Mouse (Mus musculus): ENCODE results near the gene Me1.

Me1 gene

DNA sequence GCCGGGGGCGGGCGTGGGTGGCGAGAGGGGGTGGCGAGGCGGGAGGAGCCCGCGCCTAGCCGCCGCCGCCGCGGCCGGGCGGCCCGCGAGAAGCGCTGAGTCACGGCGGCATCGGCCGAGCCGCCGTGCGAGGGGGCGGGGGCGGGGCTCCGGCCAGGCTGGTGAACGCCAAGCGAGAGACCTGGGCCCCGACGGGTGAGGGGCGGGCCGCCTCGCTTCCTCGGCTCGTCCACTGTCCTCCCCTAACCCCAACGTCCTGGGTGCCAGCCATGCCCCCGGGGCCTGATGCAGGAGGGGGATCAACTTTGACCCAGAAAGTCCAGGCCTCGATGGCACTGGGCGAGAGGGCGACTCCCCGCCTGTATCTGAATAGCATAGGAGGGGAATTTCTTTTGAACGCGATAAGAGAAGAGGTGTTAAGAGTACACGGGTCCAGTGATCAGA lies at the start of gene Me1:
Gene Me1 (minus strand): TSS at position 136 of the 444 bp plus-strand sequence.
- DNase-seq (ENCODE audit: low spot score), result no peak

DNA sequence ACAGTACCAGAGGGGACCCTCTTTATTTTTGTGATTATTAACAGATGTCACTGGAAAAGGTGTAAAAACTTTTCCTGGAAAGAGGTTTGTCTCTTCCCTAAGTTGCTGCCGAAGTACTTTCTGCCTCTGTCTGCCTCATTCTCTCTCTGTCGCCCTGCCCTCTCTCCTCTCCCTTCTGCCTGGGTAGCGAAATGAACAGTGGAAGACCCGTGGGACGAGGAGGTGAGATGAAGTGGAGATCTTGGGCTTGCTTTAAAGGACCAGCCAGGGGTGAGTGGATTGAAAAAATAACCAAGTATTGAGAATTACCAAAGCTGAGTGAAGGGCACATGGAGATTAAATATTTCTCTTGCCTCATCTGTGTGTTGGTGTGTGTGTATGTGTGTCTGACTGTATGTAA lies 48.3 kb upstream of the Me1 start:
- no peak for DNase-seq (ENCODE audit: low spot score)

GRCm38 (mm10) chr9:86742959-86743911 lies 47.5 kb upstream of the Me1 start, which contains the start of gene Prss35:
TSS of gene Prss35 (plus strand) at chr9:86743649.
- DNase-seq (ENCODE audit: low spot score), result no peak

- no peak for DNase-seq (ENCODE audit: low spot score)
Measured at GRCm38 (mm10) chr9:86739971-86740370, 44.2 kb upstream of the Me1 start.

GRCm38 (mm10) chr9:86738801-86739200 lies 43.0 kb upstream of the Me1 start:
- no peak for DNase-seq (ENCODE audit: low spot score)

GRCm38 (mm10) chr9:86738067-86738466 lies 42.3 kb upstream of the Me1 start:
- DNase-seq (ENCODE audit: low spot score), result no peak

- no peak for DNase-seq (ENCODE audit: low spot score)
Measured at GRCm38 (mm10) chr9:86736991-86737390, 41.2 kb upstream of the Me1 start.

GRCm38 (mm10) chr9:86734795-86735194 lies 39.0 kb upstream of the Me1 start:
- DNase-seq (ENCODE audit: low spot score), result no peak

DNA sequence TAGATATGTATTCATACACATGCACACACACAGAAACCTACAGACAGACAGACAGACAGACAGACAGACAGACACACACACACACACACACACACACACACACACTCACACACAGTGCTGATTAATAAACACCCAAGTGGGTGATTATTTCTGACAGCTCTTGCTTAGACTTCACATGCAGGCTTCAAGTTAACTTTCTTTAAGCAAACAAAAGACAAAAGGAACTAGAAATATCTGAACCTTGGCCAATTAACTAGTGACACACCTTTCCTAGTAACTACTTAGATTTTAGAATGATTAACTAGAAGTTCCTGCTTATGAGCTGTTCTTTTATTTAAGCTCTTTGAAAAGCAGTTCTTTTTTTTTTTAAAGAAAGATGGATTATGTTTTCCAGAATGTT lies 38.6 kb upstream of the Me1 start:
- no peak for DNase-seq (ENCODE audit: low spot score)

- no peak for DNase-seq (ENCODE audit: low spot score)
Measured at GRCm38 (mm10) chr9:86729811-86730210, 34.1 kb upstream of the Me1 start.

DNA sequence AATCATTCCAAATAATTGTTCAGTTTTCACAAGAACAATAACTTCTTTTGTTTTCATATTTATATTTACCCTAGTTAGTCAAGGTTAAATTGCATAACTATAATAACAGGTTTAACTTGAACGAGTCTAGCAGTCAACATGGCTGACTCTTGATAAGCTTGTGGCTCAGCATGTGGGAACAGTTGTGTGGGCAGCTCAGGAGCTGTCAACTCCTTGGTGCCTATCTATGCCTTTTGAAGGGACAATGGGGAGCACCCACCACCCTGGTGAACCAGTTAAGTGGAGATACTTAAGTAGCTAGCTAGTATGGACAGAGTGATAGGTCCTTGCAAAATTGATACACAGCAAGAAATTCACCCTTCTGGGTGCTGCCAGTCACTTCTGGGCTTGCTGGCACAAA lies 33.3 kb upstream of the Me1 start:
- no peak for DNase-seq (ENCODE audit: low spot score)

GRCm38 (mm10) chr9:86728214-86728814 lies 32.6 kb upstream of the Me1 start:
- DNase-seq (ENCODE audit: low spot score), result no peak

DNA sequence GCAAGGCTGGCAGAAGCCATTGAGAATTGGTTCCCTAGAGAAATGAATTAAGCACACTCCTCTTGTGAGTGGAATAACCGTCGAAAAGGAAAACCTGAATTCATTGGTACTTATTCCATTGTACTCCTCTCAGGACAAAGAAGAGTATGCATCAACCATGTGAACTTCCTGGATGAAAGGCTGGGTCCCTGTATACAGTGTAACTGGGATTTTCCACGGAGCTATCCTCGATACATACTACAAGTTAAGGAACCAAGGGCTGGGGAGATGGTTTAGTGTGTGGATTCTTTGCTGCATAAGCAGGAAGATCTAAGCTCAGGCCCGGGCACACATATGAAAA lies 30.6 kb upstream of the Me1 start:
- DNase-seq (ENCODE audit: low spot score), result no peak

GRCm38 (mm10) chr9:86725604-86726380 lies 30.0 kb upstream of the Me1 start:
- no peak for DNase-seq (ENCODE audit: low spot score)

DNA sequence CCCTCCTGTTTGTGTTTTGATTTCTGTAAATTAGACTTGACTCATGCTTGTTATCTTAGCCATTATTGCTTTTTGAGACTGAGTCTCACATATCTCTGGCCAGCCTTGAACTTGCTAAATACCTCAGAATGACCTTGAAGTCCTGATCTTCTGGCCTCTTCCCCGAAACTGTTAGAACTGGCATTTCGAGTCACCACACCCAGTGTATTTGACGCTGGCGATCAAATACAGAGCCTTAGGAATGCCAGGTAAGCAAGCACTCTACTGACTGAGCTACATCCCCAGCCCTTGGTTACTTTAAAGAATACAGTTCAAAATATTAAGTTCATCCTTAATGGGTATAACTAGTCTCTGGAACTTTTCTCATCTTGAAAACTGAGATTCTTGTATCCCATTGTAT lies 29.3 kb upstream of the Me1 start:
- no peak for DNase-seq (ENCODE audit: low spot score)

GRCm38 (mm10) chr9:86720794-86721193 lies 25.0 kb upstream of the Me1 start:
- no peak for DNase-seq (ENCODE audit: low spot score)

DNA sequence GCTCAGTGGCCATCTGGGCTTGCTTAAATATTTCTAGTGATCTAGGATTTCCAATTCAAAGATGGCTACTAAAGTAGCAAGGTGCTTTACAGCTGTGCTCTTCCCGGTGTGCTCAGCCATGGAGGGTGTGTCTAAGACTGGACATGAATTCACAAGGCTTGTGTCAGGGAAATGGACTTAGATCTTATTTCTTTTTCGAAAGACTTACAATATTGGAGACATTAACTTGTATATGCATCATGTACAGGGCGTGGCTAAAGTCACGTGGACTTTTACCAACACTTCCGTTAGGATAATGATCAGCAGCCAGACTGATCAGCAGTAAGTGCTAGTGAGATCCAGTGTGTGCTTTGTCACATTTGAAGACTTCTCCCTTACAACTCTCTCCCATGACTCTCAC lies 24.5 kb upstream of the Me1 start:
- no peak for DNase-seq (ENCODE audit: low spot score)

DNA sequence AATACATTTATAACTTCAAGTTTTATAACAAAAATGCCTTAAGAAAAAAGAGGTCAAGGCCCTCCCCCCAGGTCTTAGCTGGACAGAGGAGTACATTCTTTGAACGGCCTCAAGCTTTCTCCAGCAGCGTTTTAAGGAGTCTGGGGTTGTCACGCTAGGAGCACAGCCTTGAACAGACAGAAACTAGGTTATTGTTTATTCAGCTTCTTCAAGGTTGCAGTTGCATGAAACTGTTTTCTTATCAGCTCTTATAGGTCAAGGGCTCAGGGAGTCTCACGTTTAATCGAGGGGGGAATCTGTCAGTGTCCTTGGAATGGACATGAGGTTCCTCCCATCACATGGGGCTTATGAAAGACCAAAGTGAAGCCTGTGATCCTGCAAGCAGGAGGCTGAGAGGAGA lies 21.4 kb upstream of the Me1 start:
- no peak for DNase-seq (ENCODE audit: low spot score)

DNA sequence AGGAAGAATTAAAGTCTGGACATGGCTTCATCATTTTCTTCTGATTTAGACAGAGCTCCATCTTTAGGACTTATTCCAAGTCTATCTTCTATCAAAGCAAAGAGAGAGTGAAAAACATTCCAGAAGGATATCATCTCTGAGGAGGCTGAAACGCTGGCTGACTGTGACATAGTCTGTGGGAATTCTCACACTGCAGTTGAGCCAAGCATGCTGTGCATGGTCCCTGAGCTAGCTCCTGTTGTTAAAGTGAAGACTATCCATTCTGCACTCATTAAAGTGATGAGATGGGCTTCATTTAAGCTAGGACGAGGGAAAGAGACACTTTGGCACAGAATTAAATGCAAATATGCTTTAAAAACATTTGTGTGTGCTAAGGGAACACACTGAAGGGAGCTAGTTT lies 20.8 kb upstream of the Me1 start:
- no peak for DNase-seq (ENCODE audit: low spot score)

- peak; percentile 47 for DNase-seq (ENCODE audit: low spot score)
Measured at GRCm38 (mm10) chr9:86714089-86714488, 18.3 kb upstream of the Me1 start.

GRCm38 (mm10) chr9:86712648-86713047 lies 16.9 kb upstream of the Me1 start:
- DNase-seq (ENCODE audit: low spot score), result no peak

DNA sequence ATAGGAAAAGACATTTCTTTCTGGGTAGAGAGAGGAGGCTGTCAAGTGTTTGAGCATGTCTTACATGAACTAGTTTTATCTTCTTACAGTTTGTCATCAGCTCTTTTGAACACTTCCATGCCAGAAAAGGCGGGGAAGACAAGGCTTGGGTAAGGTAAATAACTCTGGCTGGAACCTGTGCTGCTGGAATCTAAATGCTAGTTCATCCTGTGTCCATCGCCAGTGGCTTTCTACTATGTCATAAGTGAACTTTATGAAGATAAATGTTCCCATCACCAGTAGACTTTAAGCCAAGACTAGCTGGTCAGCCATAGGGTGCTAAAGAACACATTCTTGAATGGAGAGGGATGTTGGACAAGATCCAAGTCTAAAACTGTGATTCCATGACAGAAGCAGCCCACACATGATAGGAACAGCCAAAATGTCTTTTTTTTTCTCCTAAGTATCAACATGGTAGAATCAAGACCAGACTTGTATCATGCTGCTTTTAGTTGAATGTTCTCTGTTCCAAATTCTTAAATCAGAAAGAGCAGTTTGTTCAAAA lies 14.4 kb upstream of the Me1 start:
- no peak for DNase-seq (ENCODE audit: low spot score)
